Mouse (Mus musculus): ENCODE results near the gene Coa3.

Coa3 gene

GRCm38 (mm10) chr11:101282896-101283295, 4.0 kb upstream of the Coa3 start:
- DNase-seq (ENCODE audit: low spot score in 2 of 2): no peak

DNA sequence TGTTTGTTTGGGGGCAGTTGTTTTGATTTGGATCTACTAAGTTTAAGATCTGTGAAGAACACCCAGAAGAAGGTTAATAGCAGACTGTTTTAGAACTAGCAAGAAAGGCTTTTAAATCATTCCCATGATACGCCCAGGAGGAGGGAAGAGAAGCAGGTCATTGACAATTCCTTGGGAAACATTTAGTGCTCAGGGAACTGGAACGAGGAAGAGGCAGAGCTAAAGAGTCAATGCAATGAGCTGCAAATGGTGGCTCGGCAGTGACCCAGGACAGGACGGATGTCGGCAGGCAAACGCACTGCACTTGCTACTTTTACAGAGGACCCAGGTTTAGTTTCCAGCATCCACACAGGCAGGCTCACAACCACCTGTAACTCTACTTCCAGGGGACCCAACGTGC, 1.9 kb upstream of the Coa3 start:
- DNase-seq (ENCODE audit: low spot score in 2 of 2): no peak

GRCm38 (mm10) chr11:101279193-101279569, 267 bp upstream of the Coa3 start:
- DNase-seq (ENCODE audit: low spot score in 2 of 2): peak in 1 of 2 experiments; percentile 28

GRCm38 (mm10) chr11:101277381-101278222, 1.3 kb downstream of the Coa3 start:
- peak in 1 of 2 experiments; percentile 24 for DNase-seq (ENCODE audit: low spot score in 2 of 2)

DNA sequence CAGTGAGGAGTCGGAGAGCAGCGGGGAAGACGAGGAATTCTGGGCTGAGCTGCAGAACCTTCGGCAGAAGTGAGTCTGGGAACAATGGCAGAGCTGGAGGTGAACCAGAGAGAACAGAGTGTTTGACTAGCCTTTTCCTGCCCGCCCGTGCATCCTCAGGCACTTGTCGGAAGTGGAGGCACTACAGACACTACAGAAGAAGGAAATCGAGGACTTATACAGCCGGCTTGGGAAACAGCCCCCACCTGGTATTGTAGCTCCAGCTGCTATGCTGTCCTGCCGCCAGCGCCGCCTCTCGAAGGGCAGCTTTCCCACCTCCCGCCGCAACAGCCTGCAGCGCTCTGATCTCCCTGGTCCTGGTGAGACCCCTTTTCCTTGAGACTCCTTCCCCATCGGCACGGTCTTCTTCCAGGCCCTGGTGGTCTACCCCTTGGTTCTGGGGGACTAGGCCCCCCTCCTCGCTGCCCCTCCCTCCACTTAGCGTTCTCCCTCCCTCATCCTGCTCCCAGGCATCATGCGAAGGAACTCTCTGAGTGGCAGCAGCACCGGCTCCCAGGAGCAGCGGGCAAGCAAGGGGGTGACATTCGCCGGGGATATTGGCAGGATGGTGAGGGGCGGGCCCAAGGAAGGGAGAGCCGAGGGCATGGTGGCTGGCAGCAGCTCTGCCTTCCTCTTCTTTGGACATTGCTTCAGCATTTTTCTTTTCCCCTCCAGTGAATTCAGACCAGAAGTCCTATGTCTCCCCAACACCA, 2.4 kb downstream of the Coa3 start:
- no peak for DNase-seq (ENCODE audit: low spot score in 2 of 2)

DNA sequence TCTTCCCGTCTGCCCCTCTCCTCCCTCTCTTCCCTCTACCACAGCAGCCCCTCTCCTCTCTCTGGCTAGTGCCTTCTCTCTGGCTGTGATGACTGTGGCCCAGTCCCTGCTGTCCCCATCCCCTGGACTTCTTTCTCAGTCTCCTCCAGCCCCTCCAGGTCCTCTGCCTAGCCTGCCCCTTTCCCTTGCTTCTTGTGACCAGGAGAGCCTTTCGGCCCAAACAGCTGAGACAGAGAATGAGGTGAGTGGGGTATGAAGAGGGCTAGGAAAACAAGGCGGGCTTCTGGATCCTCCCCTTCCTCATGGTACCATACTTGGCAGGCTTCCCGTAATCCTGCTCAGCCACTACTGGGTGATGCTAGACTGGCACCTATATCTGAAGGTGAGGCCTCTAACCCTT, 3.6 kb downstream of the Coa3 start:
- no peak for DNase-seq (ENCODE audit: low spot score in 2 of 2)

DNA sequence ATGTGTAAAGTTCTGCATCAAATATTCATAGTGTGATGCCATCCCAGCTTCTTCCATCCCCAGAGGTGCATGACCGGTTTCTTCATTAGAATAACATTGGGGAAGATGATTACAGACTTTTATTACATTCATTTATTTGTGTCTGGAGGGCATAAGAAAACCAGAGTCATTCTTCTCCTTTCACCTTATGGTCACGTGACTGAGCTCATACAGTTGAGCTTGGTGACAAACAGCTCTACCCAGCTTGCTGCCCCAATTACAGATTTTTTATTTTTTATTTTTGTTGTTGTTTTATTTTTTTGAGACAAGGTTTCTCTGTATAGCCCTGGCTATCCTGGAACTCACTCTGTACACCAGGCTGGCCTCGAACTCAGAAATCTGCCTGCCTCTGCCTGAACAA, 6.5 kb downstream of the Coa3 start:
- no peak for DNase-seq (ENCODE audit: low spot score in 2 of 2)

GRCm38 (mm10) chr11:101269577-101270116, 9.3 kb downstream of the Coa3 start:
- no peak for DNase-seq (ENCODE audit: low spot score in 2 of 2)

DNA sequence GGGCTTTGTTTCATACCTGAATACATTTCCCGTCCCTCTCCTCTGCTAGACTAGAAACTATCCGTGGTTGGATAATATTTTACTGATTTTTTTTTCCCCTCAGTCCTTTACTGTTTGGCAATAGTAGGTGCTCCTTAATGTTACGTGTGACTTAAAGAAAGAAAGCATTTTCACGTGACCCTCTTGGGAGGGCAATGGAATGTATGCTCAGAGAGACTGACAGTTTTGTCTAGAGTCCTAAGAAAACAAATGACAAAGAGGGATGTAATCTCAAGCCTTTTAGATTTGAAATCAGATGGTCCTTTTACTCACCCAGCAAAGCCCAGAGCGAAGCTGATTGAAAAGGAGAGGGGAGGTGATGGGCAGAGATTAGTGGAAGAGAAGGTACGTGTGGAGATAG, 13.0 kb downstream of the Coa3 start:
- DNase-seq (ENCODE audit: low spot score in 2 of 2): no peak

DNA sequence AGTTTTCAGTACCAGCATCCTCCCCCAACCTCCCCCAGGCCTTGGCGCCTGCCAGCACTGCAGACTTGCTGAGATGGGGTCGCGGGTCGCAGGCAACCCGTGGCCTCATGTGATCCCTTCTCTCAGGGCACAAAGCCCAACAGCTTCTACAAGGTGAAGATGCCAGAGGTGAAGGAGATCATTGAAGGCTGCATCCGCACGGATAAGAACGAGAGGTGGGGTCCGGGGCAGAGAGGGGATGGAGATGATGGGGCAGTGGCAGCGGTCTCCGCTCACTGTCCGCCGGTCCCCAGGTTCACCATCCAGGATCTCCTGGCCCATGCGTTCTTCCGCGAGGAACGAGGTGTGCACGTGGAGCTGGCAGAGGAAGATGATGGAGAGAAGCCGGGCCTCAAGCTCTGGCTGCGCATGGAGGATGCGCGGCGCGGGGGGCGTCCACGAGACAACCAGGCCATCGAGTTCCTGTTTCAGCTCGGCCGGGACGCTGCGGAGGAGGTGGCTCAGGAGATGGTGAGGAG, 13.9 kb downstream of the Coa3 start:
- DNase-seq (ENCODE audit: low spot score in 2 of 2): peak in 1 of 2 experiments; percentile 30

- no peak for DNase-seq (ENCODE audit: low spot score in 2 of 2)
Measured at GRCm38 (mm10) chr11:101263989-101264280, 15.0 kb downstream of the Coa3 start.

- DNase-seq (ENCODE audit: low spot score in 2 of 2): no peak
Measured at GRCm38 (mm10) chr11:101263138-101263988, 15.6 kb downstream of the Coa3 start.

- no peak for DNase-seq (ENCODE audit: low spot score in 2 of 2)
Measured at GRCm38 (mm10) chr11:101262272-101262967, 16.5 kb downstream of the Coa3 start.

- DNase-seq (ENCODE audit: low spot score in 2 of 2): peak; percentile 48 to 78
Measured at GRCm38 (mm10) chr11:101260826-101261380, 18.0 kb downstream of the Coa3 start.

DNA sequence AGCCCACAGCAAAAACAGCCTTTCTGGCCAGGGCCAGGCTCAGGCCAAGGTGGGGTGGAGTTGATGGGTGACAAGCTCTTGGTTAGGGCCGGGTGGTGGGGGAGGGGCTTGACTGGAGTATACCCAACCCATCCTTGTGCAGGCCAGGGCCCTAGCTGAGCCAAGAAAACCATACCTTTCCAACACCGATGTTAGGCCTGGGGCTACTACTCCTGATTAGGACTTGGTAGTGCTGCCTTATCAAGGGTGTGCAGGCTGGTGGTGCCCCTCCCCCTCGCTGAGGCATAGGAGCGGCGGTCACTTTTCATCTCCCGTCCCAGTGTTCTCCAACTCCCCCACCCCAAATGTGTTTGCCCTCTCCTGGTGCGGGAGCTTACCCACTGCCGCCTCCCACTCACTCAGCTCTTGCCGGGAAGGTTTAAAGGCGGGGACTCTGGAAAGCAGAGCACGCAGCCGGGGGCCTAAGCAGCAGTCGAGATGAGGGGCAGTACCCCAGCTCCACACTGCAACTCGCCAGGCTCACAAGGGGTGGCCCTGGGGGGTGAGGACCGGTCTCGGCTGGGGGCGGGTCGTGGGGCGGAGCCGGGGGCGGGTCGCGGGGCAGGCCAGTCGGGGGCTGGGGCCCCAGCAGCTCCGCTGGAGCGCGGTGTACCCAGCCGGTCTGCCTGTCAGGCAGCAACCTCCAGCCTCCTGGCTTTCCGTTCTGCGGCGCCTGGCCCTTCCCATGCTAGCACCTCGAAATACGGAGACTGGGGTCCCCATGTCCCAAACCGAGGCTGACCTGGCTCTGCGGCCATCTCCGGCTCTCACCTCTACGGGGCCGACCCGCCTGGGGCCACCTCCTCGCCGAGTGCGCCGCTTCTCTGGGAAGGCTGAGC, 18.7 kb downstream of the Coa3 start, which contains the start of gene Wnk4:
TSS of gene Wnk4 (plus strand) at position 620 of the 878 bp plus-strand sequence.
- peak; percentile 67 to 83 for DNase-seq (ENCODE audit: low spot score in 2 of 2)

GRCm38 (mm10) chr11:101259261-101259712, 19.6 kb downstream of the Coa3 start:
- DNase-seq (ENCODE audit: low spot score in 2 of 2): peak; percentile 37 to 38

DNA sequence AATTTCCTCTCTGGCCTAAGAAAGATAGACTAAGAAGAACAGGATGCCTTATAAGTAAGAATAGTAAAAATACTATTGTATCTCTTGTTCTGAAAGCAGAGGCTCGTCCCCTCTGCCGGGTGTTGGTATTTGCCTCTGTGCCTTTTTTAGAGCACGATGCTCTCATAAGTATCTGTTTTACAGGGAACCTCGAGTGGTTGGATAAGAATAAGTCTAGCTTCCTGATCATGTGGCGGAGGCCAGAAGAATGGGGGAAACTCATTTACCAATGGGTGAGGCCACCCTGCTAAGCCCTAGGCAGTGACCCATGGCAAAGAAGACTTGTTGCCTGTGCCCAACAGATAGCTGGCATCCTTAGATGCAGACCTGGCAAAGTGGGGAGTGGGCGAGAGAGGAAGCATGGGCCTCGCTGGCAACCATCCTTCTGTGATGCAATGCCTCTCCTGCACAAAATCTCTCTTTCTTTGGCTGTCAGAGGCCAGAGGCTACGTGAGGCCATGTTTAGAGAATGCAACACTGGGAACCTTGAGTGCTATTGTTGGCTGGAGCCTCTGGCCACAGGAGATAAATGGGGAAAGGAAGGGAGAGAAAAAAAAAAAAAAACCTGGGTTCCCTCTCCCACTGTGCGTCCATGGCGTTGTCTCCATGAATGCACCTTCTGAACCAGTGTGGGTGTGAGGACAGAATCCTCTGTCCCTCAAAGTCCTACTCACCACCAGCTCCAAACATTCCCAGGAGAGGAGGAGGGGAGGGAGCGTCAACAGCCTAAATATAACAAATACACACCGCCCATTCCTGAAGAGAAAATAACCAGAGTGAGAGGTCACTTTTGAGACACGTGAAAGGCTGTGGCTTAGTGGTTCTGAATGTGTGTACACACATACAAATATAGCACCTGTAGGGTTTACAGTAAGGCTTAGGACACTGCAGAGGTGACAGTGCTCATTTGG, 22.8 kb downstream of the Coa3 start:
- no peak for DNase-seq (ENCODE audit: low spot score in 2 of 2)

DNA sequence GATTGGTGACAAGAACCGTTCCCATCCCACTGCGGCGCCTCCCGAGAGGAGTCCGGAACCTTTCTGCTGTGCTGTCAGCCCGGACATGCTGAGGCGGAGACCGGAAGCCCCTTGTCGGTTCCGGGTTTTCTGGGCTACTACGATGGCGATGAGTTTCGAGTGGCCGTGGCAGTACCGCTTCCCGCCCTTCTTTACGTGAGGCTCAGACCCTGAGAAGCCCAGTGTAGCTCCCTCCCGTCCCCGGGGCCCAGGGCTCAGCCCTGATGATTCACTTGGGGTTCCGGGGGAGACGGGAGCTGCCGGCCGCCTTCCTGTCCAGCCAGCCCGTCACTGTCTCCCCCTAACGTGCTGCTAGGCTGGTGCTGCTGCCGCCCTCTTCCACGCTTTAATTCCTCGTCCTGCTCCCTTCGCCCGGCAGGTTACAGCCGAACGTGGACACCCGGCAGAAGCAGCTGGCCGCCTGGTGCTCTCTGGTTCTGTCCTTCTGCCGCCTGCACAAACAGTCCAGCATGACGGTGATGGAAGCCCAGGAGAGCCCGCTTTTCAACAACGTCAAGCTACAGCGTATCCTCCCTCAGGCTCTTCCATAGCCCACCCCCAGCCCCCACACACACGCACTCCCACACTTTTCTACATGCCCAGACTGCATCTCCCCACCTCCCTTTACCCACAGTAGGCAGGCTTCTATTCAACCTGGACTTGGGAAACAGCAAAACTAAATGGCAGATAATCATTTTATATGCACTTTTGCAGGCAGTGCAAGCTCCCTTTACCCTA, 25.1 kb downstream of the Coa3 start, which contains the start of gene Vps25:
TSS of gene Vps25 (plus strand) at position 95 of the 777 bp plus-strand sequence.
- peak; percentile 86 to 89 for DNase-seq (ENCODE audit: low spot score in 2 of 2)
